In the genomic region with DNA sequence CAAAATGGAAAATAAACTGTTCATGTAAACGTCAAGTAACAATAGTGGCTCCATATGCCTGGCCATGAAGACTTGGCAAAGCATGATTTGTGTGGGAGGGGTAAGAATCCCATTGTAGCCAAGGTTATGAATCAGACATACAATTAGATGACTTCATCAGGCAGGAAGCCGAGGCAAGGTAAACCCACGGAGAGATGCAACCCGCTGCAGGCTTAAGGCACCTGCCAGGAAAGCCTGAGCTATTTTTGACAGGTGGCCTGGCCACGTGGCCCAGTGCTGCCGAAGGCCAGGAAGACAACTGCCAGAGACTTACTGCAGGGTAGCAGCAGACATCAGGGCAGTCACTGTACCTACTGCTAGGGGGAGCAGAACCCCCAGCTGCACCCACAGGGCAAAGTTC, we compare ENCODE assay signal across 13 mouse cellular contexts. TPM values are rescaled to one million over a fixed set of nuclear protein-coding genes. Genes with fewer than 3 reads are reported as not detected.
DNase-seq lines count a peak whose midpoint lies in the region; ATAC-seq lines count a peak whose summit lies in the region.
"Had no signal": no experiment of that assay in that cellular context is flagged by ENCODE, and none has a peak within 500 bp of the region (broad histone marks: within the 10 kb centered on the region; RNA-seq: fewer than 3 reads in every experiment).

No protein-coding gene starts in this region.

- no peak overlapping the region for H3K27ac ChIP-seq in hindbrain, embryonic 12.5 days
- no peak overlapping the region for H3K27ac ChIP-seq in hindbrain, embryonic 16.5 days (ENCODE audit: low read depth, low read length)
- H3K27ac ChIP-seq: embryonic facial prominence, embryonic 15.5 days; kidney, postnatal 0 days; liver, embryonic 13.5 days had no signal

- H3K4me2 ChIP-seq in hindbrain, embryonic 12.5 days (replicated peaks) = no peak overlapping the region
- H3K4me2 ChIP-seq in hindbrain, embryonic 16.5 days (ENCODE audit: low read length) = no peak overlapping the region
- H3K4me2 ChIP-seq: embryonic facial prominence, embryonic 15.5 days; liver, embryonic 13.5 days had no signal

- H3K9me3 ChIP-seq in hindbrain, embryonic 12.5 days (replicated peaks) = no peaks in the 10 kb centered on the region
- no peaks in the 10 kb centered on the region for H3K9me3 ChIP-seq in hindbrain, embryonic 16.5 days (ENCODE audit: control insufficient read depth, low read length)
- H3K9me3 ChIP-seq: embryonic facial prominence, embryonic 15.5 days; liver, embryonic 13.5 days had no signal

- no peak overlapping the region for H3K4me3 ChIP-seq in hindbrain, embryonic 12.5 days
- H3K4me3 ChIP-seq in hindbrain, embryonic 16.5 days (ENCODE audit: low read length) = no peak overlapping the region
- H3K4me3 ChIP-seq: embryonic facial prominence, embryonic 15.5 days; liver, embryonic 13.5 days had no signal

- no peaks in the 10 kb centered on the region for H3K4me1 ChIP-seq in hindbrain, embryonic 12.5 days
- no peaks in the 10 kb centered on the region for H3K4me1 ChIP-seq in hindbrain, embryonic 16.5 days (ENCODE audit: control insufficient read depth, insufficient read depth, low read depth, low read length)
- H3K4me1 ChIP-seq: embryonic facial prominence, embryonic 15.5 days; liver, embryonic 13.5 days had no signal

- 76% methylated on average over 6 of the region's 6 CpGs for WGBS in hindbrain, embryonic 12.5 days
- 60% methylated on average over 6 of the region's 6 CpGs for WGBS in hindbrain, embryonic 16.5 days

- no peak for ATAC-seq in hindbrain, embryonic 12.5 days (ENCODE audit: low FRiP score)
- no peak for ATAC-seq in hindbrain, embryonic 16.5 days

- no peak overlapping the region for H3K9ac ChIP-seq in hindbrain, embryonic 12.5 days
- no peak overlapping the region for H3K9ac ChIP-seq in hindbrain, embryonic 16.5 days (ENCODE audit: low read depth, low read length)
- H3K9ac ChIP-seq: embryonic facial prominence, embryonic 15.5 days; liver, embryonic 13.5 days had no signal

- peak; percentile 69 for DNase-seq in layer of hippocampus, adult 11-12 months (ENCODE audit: low spot score)
- DNase-seq in layer of hippocampus, postnatal 25 days (ENCODE audit: extremely low spot score in 1 of 2, low spot score in 1 of 2) = no peak
- peak; percentile 86 for DNase-seq in cerebellum, adult 8-10 months
- peak; percentile 86 for DNase-seq in layer of hippocampus, adult 9-11 months
- peak; percentile 33 for DNase-seq in thymus, postnatal 25 days
- DNase-seq in spleen, adult 18-20 months = no peak
- DNase-seq: liver, embryonic 13.5 days had no signal

- no peaks in the 10 kb centered on the region for H3K36me3 ChIP-seq in hindbrain, embryonic 12.5 days
- 0 out of 2 replicates have a peak, but pooled peaks cover 2% of the 10 kb centered on the region for H3K36me3 ChIP-seq in hindbrain, embryonic 16.5 days (ENCODE audit: control insufficient read depth, insufficient read depth, low read length)
- H3K36me3 ChIP-seq: embryonic facial prominence, embryonic 15.5 days; liver, embryonic 13.5 days had no signal

- no peaks in the 10 kb centered on the region for H3K27me3 ChIP-seq in hindbrain, embryonic 12.5 days
- H3K27me3 ChIP-seq in hindbrain, embryonic 16.5 days (replicated peaks; ENCODE audit: control insufficient read depth, insufficient read depth, low read length) = no peaks in the 10 kb centered on the region
- H3K27me3 ChIP-seq: embryonic facial prominence, embryonic 15.5 days; liver, embryonic 13.5 days had no signal

RNA-seq across cellular contexts. Expression of a gene that starts 16.3 kb away (rescaled TPM):
- total RNA-seq in layer of hippocampus, postnatal 25 days (2021) = not detected
- polyA plus RNA-seq in hindbrain, embryonic 12.5 days (2016; fragmentation: Nextera tagmentation; extraction: Ambion mirVana) = 1.4 and 3.5 TPM in 2 replicates
- 1.2 and 2.3 TPM in 2 replicates for polyA plus RNA-seq in hindbrain, embryonic 16.5 days (2015; fragmentation: Nextera tagmentation; extraction: Ambion mirVana)
- polyA plus RNA-seq: heart, postnatal 0 days; kidney, postnatal 0 days; liver, embryonic 13.5 days; stomach, embryonic 16.5 days had no signal

RNA-seq across cellular contexts. Expression of a gene that starts 23.3 kb away (rescaled TPM):
- total RNA-seq in layer of hippocampus, postnatal 25 days (2021) = under 1 TPM; 0.71 to 0.80 TPM
- not detected in 2 replicates for polyA plus RNA-seq in hindbrain, embryonic 12.5 days (2016; fragmentation: Nextera tagmentation; extraction: Ambion mirVana)
- polyA plus RNA-seq in hindbrain, embryonic 16.5 days (2015; fragmentation: Nextera tagmentation; extraction: Ambion mirVana) = 0.54 and 0.65 TPM in 2 replicates
- polyA plus RNA-seq: heart, postnatal 0 days had no signal

Comparison
In these comparisons a context has a peak if more than half of its experiments do, and no peak if none do; other contexts are left out.
1. DNase-seq: peak in layer of hippocampus, adult 11-12 months (single experiment), cerebellum, adult 8-10 months (single experiment), layer of hippocampus, adult 9-11 months (single experiment) and thymus, postnatal 25 days (single experiment); none in layer of hippocampus, postnatal 25 days (0 of 2) and spleen, adult 18-20 months (0 of 2).